Mouse (Mus musculus): ENCODE results near the gene Foxo1. TPM values are rescaled to one million over a fixed set of nuclear protein-coding genes. Genes with fewer than 3 reads are reported as not detected.

Gene Foxo1
- polyA plus RNA-seq, 1 experiment from 2014 or later: 7.8 TPM

- WGBS: 91% methylated on average over 12 of the region's 12 CpGs
- Histone ChIP-seq H3K36me3 (ENCODE audit: control insufficient read depth, insufficient read depth, low read length) (no peaks in the 10 kb centered on the region), H3K9ac (ENCODE audit: low read depth, low read length) (no peak overlapping the region), H3K9me3 (ENCODE audit: control insufficient read depth, low read length) (no peaks in the 10 kb centered on the region), H3K27me3 (ENCODE audit: control insufficient read depth, insufficient read depth, low read length) (no peaks in the 10 kb centered on the region), H3K4me2 (replicated peaks; ENCODE audit: low read depth, low read length) (no peak overlapping the region), H3K4me1 (ENCODE audit: control insufficient read depth, insufficient read depth, low read length) (0 out of 2 replicates have a peak, but pooled peaks cover 12% of the 10 kb centered on the region), H3K4me3 (ENCODE audit: low read length) (no peak overlapping the region), H3K27ac (ENCODE audit: low read depth, low read length) (no peak overlapping the region)
- ATAC-seq (ENCODE audit: low FRiP score, low TSS enrichment): no peak
These were observed 52.6 kb downstream of the Foxo1 start for GRCm38 (mm10) chr3:52320516-52321270.

- ATAC-seq (ENCODE audit: low FRiP score, low TSS enrichment): no peak
- no peaks in the 10 kb centered on the region for H3K27me3 ChIP-seq (ENCODE audit: control insufficient read depth, insufficient read depth, low read length)
- H3K27ac ChIP-seq (ENCODE audit: low read depth, low read length): no peak overlapping the region
- 24% methylated on average over 9 of the region's 9 CpGs for WGBS
- H3K36me3 ChIP-seq (ENCODE audit: control insufficient read depth, insufficient read depth, low read length): no peaks in the 10 kb centered on the region
- H3K4me3 ChIP-seq (ENCODE audit: low read length): no peak overlapping the region
- H3K4me1 ChIP-seq (ENCODE audit: control insufficient read depth, insufficient read depth, low read length): 0 out of 2 replicates have a peak, but pooled peaks cover 12% of the 10 kb centered on the region
- H3K9me3 ChIP-seq (ENCODE audit: control insufficient read depth, low read length): no peaks in the 10 kb centered on the region
- H3K9ac ChIP-seq (ENCODE audit: low read depth, low read length): no peak overlapping the region; the same call in 1 of the 2 replicates
- no peak overlapping the region for H3K4me2 ChIP-seq (replicated peaks; ENCODE audit: low read depth, low read length)
These were observed 54.6 kb downstream of the Foxo1 start for GRCm38 (mm10) chr3:52322401-52323385.

- 0 out of 2 replicates have a peak, but pooled peaks cover 12% of the 10 kb centered on the region for H3K4me1 ChIP-seq (ENCODE audit: control insufficient read depth, insufficient read depth, low read length)
- H3K9ac ChIP-seq (ENCODE audit: low read depth, low read length): no peak overlapping the region
- H3K36me3 ChIP-seq (ENCODE audit: control insufficient read depth, insufficient read depth, low read length): no peaks in the 10 kb centered on the region
- no peak overlapping the region for H3K27ac ChIP-seq (ENCODE audit: low read depth, low read length)
- H3K4me3 ChIP-seq (ENCODE audit: low read length): no peak overlapping the region
- WGBS: 94% methylated on average over 5 of the region's 5 CpGs
- no peaks in the 10 kb centered on the region for H3K9me3 ChIP-seq (ENCODE audit: control insufficient read depth, low read length)
- H3K27me3 ChIP-seq (ENCODE audit: control insufficient read depth, insufficient read depth, low read length): no peaks in the 10 kb centered on the region
- ATAC-seq (ENCODE audit: low FRiP score, low TSS enrichment): no peak
- H3K4me2 ChIP-seq (replicated peaks; ENCODE audit: low read depth, low read length): no peak overlapping the region
These were observed 56.9 kb downstream of the Foxo1 start for GRCm38 (mm10) chr3:52325006-52325405.

GRCm38 (mm10) chr3:52326687-52327086 lies 58.6 kb downstream of the Foxo1 start:
- Histone ChIP-seq H3K4me1 (ENCODE audit: control insufficient read depth, insufficient read depth, low read length) (0 out of 2 replicates have a peak, but pooled peaks cover 12% of the 10 kb centered on the region), H3K27ac (ENCODE audit: low read depth, low read length) (no peak overlapping the region), H3K36me3 (ENCODE audit: control insufficient read depth, insufficient read depth, low read length) (no peaks in the 10 kb centered on the region), H3K27me3 (ENCODE audit: control insufficient read depth, insufficient read depth, low read length) (no peaks in the 10 kb centered on the region), H3K9ac (ENCODE audit: low read depth, low read length) (no peak overlapping the region), H3K4me3 (ENCODE audit: low read length) (no peak overlapping the region), H3K4me2 (replicated peaks; ENCODE audit: low read depth, low read length) (no peak overlapping the region), H3K9me3 (ENCODE audit: control insufficient read depth, low read length) (no peaks in the 10 kb centered on the region)
- ATAC-seq (ENCODE audit: low FRiP score, low TSS enrichment): no peak
- WGBS: 88% methylated on average over 6 of the region's 6 CpGs

- Histone ChIP-seq H3K27me3 (ENCODE audit: control insufficient read depth, insufficient read depth, low read length) (no peaks in the 10 kb centered on the region), H3K4me1 (ENCODE audit: control insufficient read depth, insufficient read depth, low read length) (0 out of 2 replicates have a peak, but pooled peaks cover 12% of the 10 kb centered on the region), H3K4me3 (ENCODE audit: low read length) (no peak overlapping the region), H3K4me2 (replicated peaks; ENCODE audit: low read depth, low read length) (no peak overlapping the region), H3K27ac (ENCODE audit: low read depth, low read length) (no peak overlapping the region), H3K36me3 (ENCODE audit: control insufficient read depth, insufficient read depth, low read length) (no peaks in the 10 kb centered on the region), H3K9me3 (ENCODE audit: control insufficient read depth, low read length) (no peaks in the 10 kb centered on the region), H3K9ac (ENCODE audit: low read depth, low read length) (no peak overlapping the region)
- ATAC-seq (ENCODE audit: low FRiP score, low TSS enrichment): no peak
- 75% methylated on average over 13 of the region's 13 CpGs for WGBS
These were observed 59.0 kb downstream of the Foxo1 start for GRCm38 (mm10) chr3:52327146-52327545.

GRCm38 (mm10) chr3:52331709-52332108 lies 63.6 kb downstream of the Foxo1 start:
- Histone ChIP-seq H3K4me1 (ENCODE audit: control insufficient read depth, insufficient read depth, low read length) (peaks cover 5% of the 10 kb centered on the region; the same call in 1 of the 2 replicates), H3K9me3 (ENCODE audit: control insufficient read depth, low read length) (no peaks in the 10 kb centered on the region), H3K36me3 (ENCODE audit: control insufficient read depth, insufficient read depth, low read length) (no peaks in the 10 kb centered on the region), H3K9ac (ENCODE audit: low read depth, low read length) (no peak overlapping the region), H3K4me3 (ENCODE audit: low read length) (no peak overlapping the region), H3K27ac (ENCODE audit: low read depth, low read length) (no peak overlapping the region), H3K4me2 (replicated peaks; ENCODE audit: low read depth, low read length) (no peak overlapping the region), H3K27me3 (ENCODE audit: control insufficient read depth, insufficient read depth, low read length) (no peaks in the 10 kb centered on the region)
- no peak for ATAC-seq (ENCODE audit: low FRiP score, low TSS enrichment)
- WGBS: 93% methylated on average over 1 of the region's 1 CpGs

- H3K9me3 ChIP-seq (ENCODE audit: control insufficient read depth, low read length): no peaks in the 10 kb centered on the region
- H3K27ac ChIP-seq (ENCODE audit: low read depth, low read length): no peak overlapping the region
- peaks cover 25% of the 10 kb centered on the region for H3K4me1 ChIP-seq (ENCODE audit: control insufficient read depth, insufficient read depth, low read length)
- WGBS: 58% methylated on average over 4 of the region's 4 CpGs
- no peak for ATAC-seq (ENCODE audit: low FRiP score, low TSS enrichment)
- no peaks in the 10 kb centered on the region for H3K36me3 ChIP-seq (ENCODE audit: control insufficient read depth, insufficient read depth, low read length)
- no peak overlapping the region for H3K9ac ChIP-seq (ENCODE audit: low read depth, low read length)
- no peak overlapping the region for H3K4me2 ChIP-seq (replicated peaks; ENCODE audit: low read depth, low read length)
- no peak overlapping the region for H3K4me3 ChIP-seq (ENCODE audit: low read length)
- H3K27me3 ChIP-seq (ENCODE audit: control insufficient read depth, insufficient read depth, low read length): no peaks in the 10 kb centered on the region
These were observed 70.6 kb downstream of the Foxo1 start for GRCm38 (mm10) chr3:52338761-52339160.

GRCm38 (mm10) chr3:52340336-52341034 lies 72.3 kb downstream of the Foxo1 start:
- WGBS: 78% methylated on average over 12 of the region's 12 CpGs

More at GRCm38 (mm10) chr3:52340336-52341034, 72.3 kb downstream of the Foxo1 start:
- H3K4me3 ChIP-seq (ENCODE audit: low read length): no peak overlapping the region
- no peak for ATAC-seq (ENCODE audit: low FRiP score, low TSS enrichment)
- no peaks in the 10 kb centered on the region for H3K27me3 ChIP-seq (ENCODE audit: control insufficient read depth, insufficient read depth, low read length)
- H3K36me3 ChIP-seq (ENCODE audit: control insufficient read depth, insufficient read depth, low read length): peaks cover 5% of the 10 kb centered on the region; the same call in 1 of the 2 replicates
- H3K9me3 ChIP-seq (ENCODE audit: control insufficient read depth, low read length): no peaks in the 10 kb centered on the region
- H3K4me1 ChIP-seq (ENCODE audit: control insufficient read depth, insufficient read depth, low read length): peaks cover 25% of the 10 kb centered on the region
- H3K9ac ChIP-seq (ENCODE audit: low read depth, low read length): no peak overlapping the region
- no peak overlapping the region for H3K27ac ChIP-seq (ENCODE audit: low read depth, low read length)
- H3K4me2 ChIP-seq (replicated peaks; ENCODE audit: low read depth, low read length): no peak overlapping the region

Measured in kidney, embryonic 14.5 days (tissue).